Mouse (Mus musculus): ENCODE data around the gene Lat. TPM values are rescaled to one million over a fixed set of nuclear protein-coding genes. Genes with fewer than 3 reads are reported as not detected.

Gene Lat
- total RNA-seq, 4 experiments from 2014 or later, result 0.43 TPM; not detected in 3

DNA sequence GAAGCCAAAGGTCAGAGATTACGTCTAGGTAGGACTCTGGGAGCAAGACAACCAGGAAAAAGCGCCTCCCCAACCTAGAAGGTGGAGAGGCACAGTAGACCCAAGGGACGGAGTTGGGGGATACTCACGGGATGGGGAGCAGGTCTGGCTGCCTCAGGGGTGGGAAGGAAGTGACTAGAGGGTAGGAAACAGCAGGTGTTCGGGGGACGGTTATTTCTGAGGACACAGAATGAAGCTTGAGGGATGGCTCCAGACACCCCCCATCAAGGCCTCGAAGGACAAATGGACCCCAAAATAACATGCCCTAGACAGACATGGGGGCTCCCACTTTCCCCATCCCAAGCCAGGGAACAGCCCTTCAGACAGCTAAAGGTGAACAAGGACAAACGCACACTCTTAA is 1.0 kb downstream of the Lat start:
- no peak for DNase-seq (ENCODE audit: low spot score in 2 of 2)

GRCm38 (mm10) chr7:126367636-126368035 is 1.7 kb downstream of the Lat start:
- no peak for DNase-seq (ENCODE audit: low spot score in 2 of 2)

GRCm38 (mm10) chr7:126363038-126363437 is 6.3 kb downstream of the Lat start:
- DNase-seq (ENCODE audit: low spot score in 2 of 2), result no peak

GRCm38 (mm10) chr7:126359049-126359448 is 10.3 kb downstream of the Lat start:
- no peak for DNase-seq (ENCODE audit: low spot score in 2 of 2)

- DNase-seq (ENCODE audit: low spot score in 2 of 2), result no peak
Measured at GRCm38 (mm10) chr7:126358413-126358812, 11.0 kb downstream of the Lat start.

DNA sequence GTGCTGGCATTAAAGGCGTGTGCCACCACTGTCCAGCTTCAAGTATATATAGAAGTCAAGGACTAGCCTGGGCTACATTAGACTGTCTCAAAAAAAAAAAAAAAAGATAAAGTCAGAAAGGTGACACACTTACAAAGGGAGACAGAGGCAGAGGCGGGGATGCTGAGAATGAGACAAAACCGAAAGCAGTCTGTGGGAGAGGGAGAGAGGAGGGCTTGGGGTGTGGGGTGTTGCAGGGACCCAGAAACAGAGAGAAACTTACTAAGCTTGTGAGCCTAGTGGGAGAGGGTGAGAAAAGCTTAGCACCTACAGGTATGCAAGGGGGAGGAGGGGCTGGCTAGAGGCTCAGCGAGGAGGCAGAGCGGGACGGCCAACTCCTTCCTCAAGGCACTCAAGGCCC is 11.5 kb downstream of the Lat start:
- DNase-seq (ENCODE audit: low spot score in 2 of 2), result no peak

GRCm38 (mm10) chr7:126356793-126357591 is 12.4 kb downstream of the Lat start:
- no peak for DNase-seq (ENCODE audit: low spot score in 2 of 2)

DNA sequence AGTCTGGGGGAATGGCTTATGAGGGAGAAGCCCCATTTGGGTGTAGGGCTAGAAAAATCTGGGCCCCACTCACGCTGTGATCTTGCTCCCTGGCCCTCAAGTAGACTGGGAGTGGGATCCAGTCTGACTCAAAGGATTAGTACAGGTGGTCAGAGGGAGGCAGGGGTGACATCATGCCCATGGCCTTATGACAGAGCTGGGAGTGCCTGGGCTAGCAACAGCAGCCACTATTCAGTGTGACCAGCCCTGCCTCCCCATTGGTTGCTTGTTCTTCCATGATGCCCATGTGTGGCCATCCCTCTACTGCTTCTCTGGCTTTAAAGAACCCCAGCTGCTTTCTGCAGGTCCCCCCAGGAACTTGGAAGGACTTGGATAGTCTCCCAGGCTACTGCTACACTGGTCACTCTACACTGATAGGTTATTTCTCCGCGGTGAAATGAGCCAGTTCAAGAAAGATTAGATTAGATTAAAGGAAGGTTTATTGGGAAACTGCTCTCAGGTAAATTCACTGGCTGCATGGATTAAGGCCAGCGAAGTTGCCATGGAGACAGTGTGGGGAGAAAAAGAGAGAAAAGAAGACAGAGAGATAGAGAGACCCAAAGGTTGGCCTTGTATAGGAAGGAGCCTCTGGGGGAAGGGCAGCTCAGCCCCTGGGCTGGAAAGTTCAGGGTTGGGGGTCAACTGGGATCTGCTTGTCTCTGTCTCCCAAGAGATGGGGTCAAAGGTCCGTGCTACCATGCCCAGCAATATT is 13.3 kb downstream of the Lat start:
- no peak for DNase-seq (ENCODE audit: low spot score in 2 of 2)

GRCm38 (mm10) chr7:126354738-126355614 is 14.4 kb downstream of the Lat start:
- DNase-seq (ENCODE audit: low spot score in 2 of 2), result no peak

GRCm38 (mm10) chr7:126353994-126354365 is 15.4 kb downstream of the Lat start:
- no peak for DNase-seq (ENCODE audit: low spot score in 2 of 2)

DNA sequence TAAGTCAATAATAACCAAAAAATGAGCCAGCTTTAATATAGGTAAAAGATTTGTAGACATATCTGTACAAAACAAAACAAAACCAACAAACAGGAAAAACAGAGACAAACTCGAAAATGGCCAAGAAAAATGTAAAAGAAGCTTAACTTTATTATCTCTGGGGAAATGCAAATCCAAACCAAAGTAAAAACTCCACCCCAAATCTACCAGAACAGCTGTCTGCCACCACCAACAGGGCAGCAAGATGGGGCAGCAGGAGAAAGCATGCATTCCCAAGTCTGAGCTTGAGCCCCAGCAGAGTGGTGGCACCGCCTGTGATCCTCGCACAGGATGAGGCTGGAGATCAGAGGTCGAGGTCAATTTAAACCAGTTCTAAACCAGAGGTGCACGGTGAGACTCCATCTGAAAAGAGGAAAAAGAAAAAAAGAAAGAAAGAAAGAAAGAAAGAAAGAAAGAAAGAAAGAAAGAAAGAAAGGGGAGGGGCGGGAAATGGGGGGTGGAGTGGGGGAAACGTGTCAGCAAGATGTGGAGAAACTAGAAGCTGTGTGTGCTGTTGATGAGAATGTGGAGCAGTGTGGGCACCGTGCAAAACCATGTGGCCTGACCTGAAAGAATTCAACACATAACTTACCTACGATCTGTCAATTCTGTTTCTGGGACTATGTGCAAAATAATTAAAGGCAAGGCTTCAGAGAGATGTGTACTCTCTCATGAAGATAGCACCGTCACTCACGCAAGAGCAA is 15.9 kb downstream of the Lat start:
- no peak for DNase-seq (ENCODE audit: low spot score in 2 of 2)

- no peak for DNase-seq (ENCODE audit: low spot score in 2 of 2)
Measured at GRCm38 (mm10) chr7:126351419-126351951, 17.9 kb downstream of the Lat start.

- DNase-seq (ENCODE audit: low spot score in 2 of 2), result no peak
Measured at GRCm38 (mm10) chr7:126350748-126351418, 18.5 kb downstream of the Lat start.

- DNase-seq (ENCODE audit: low spot score in 2 of 2), result no peak
Measured at GRCm38 (mm10) chr7:126348293-126348692, 21.1 kb downstream of the Lat start.

- no peak for DNase-seq (ENCODE audit: low spot score in 2 of 2)
Measured at GRCm38 (mm10) chr7:126347098-126347497, 22.3 kb downstream of the Lat start.

- no peak for DNase-seq (ENCODE audit: low spot score in 2 of 2)
Measured at GRCm38 (mm10) chr7:126345969-126346368, 23.4 kb downstream of the Lat start.

DNA sequence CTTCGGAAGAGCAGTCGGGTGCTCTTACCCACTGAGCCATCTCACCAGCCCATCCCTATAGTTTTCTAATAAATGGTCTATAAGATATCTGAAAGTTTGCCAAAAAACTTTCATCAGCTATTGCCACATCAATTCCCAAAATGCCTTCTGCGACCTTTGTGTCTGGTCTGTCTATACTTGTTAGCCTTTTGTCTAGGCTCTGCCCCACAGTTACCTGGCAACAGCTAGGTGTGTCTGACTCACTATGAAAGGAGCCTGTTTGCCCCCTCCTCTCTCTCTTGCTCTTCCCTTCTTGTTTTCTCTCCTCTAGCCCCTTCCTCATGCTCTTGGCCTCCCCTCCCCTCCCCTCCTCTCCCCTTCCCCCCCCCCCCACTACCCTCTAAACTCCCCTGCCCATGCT is 23.8 kb downstream of the Lat start:
- no peak for DNase-seq (ENCODE audit: low spot score in 2 of 2)

GRCm38 (mm10) chr7:126340896-126341295 is 28.5 kb downstream of the Lat start:
- DNase-seq (ENCODE audit: low spot score in 2 of 2), result no peak

GRCm38 (mm10) chr7:126340206-126340618 is 29.2 kb downstream of the Lat start:
- no peak for DNase-seq (ENCODE audit: low spot score in 2 of 2)

GRCm38 (mm10) chr7:126339521-126339971 is 29.8 kb downstream of the Lat start:
- no peak for DNase-seq (ENCODE audit: low spot score in 2 of 2)
